Mouse (Mus musculus) lung, adult 2 months (tissue): Measurements from ENCODE around the gene Lonp2.

ENCODE experiments used
- CTCF ChIP-seq: fragments of 200-500 bp; IDR thresholded peaks from 2 replicates; pipeline ENCODE4 v1.5.1; 2011; ENCODE audit warnings: mild to moderate bottlenecking, low read length, control low read depth; ENCODE audit not compliant: insufficient read depth
- POLR2A ChIP-seq: fragments of 200-500 bp; IDR thresholded peaks from 2 replicates; pipeline ENCODE4 v1.6.1; 2011; ENCODE audit warnings: low read depth, mild to moderate bottlenecking, control low read depth, low read length, borderline replicate concordance; ENCODE audit errors: extremely low read depth

DNA sequence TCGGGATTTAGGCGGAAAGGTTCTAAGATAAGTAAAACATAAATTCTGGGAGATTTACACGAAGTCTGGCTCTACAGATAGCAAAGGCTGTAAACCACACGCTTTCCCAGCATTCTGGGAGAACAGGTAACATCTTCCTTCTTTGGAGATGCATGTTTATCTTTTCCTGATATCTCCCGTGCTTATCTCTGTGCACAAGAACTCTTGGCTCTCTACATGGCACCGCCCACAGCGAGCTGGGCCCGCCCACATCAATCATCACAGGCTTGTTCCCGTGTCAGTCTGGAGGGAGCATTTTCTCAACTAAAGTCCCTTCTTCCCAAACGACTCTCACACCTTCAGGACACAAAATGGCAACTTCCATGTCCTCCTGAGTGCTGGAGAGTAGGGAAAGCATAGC, 30.7 kb upstream of the Lonp2 start:
- TF ChIP-seq POLR2A, result no peak
- TF ChIP-seq CTCF, result no peak
